Comparison of ENCODE assay signal across 15 mouse cellular contexts in genomic region chr2:6097113-6097716, GRCm38 (mm10). TPM values are rescaled to one million over a fixed set of nuclear protein-coding genes. Genes with fewer than 3 reads are reported as not detected.
A peak's percentile ranks its signal among the peaks of the same experiment; 100 is the strongest.
DNase-seq lines count a peak whose midpoint lies in the region; ATAC-seq and TF ChIP-seq lines count a peak whose summit lies in the region.
"Had no signal": no experiment of that assay in that cellular context is flagged by ENCODE, and none has a peak within 500 bp of the region (broad histone marks: within the 10 kb centered on the region; RNA-seq: fewer than 3 reads in every experiment).

No protein-coding gene starts in this region.

- peaks cover 16% of the 10 kb centered on the region; the same call in 1 of the 2 replicates for H3K4me1 ChIP-seq in lung, embryonic 14.5 days (ENCODE audit: insufficient read depth)
- peaks cover 4% of the 10 kb centered on the region for H3K4me1 ChIP-seq in lung, adult 2 months (ENCODE audit: control insufficient read depth, insufficient read depth, low read length)
- peaks cover 23% of the 10 kb centered on the region for H3K4me1 ChIP-seq in embryonic facial prominence, embryonic 13.5 days
- peaks cover 27% of the 10 kb centered on the region for H3K4me1 ChIP-seq in limb, embryonic 15.5 days

- H3K36me3 ChIP-seq in lung, embryonic 14.5 days (ENCODE audit: insufficient read depth), result no peaks in the 10 kb centered on the region
- H3K36me3 ChIP-seq in embryonic facial prominence, embryonic 13.5 days, result no peaks in the 10 kb centered on the region
- no peaks in the 10 kb centered on the region for H3K36me3 ChIP-seq in limb, embryonic 15.5 days
- H3K36me3 ChIP-seq: midbrain, embryonic 15.5 days; neural tube, embryonic 12.5 days had no signal

- no peak for ATAC-seq in lung, embryonic 14.5 days (ENCODE audit: insufficient read depth)
- no peak for ATAC-seq in embryonic facial prominence, embryonic 13.5 days (ENCODE audit: insufficient number of reproducible peaks, insufficient read depth, low FRiP score, low TSS enrichment, low read depth)
- no peak for ATAC-seq in limb, embryonic 15.5 days (ENCODE audit: insufficient number of reproducible peaks, low FRiP score, low TSS enrichment, low read depth)
- ATAC-seq: inflammation-experienced regulatory T-cells, adult 6 months; midbrain, embryonic 15.5 days had no signal

- WGBS in lung, embryonic 14.5 days, result 46% methylated on average over 7 of the region's 7 CpGs
- 67% methylated on average over 7 of the region's 7 CpGs for WGBS in lung, adult 2 months
- WGBS in embryonic facial prominence, embryonic 13.5 days, result 56% methylated on average over 7 of the region's 7 CpGs
- WGBS in limb, embryonic 15.5 days, result 64% methylated on average over 7 of the region's 7 CpGs

- TF ChIP-seq CTCF in lung, embryonic 14.5 days (IDR thresholded peaks at IDR 0.05; ENCODE audit: low read depth), result no peak
- no peak for TF ChIP-seq CTCF in lung, adult 2 months (IDR thresholded peaks at IDR 0.05; ENCODE audit: insufficient read depth, low read length)

- TF ChIP-seq POLR2A in lung, adult 2 months (IDR thresholded peaks at IDR 0.05; ENCODE audit: borderline replicate concordance, extremely low read depth, low read depth, low read length), result no peak

- peaks cover 14% of the 10 kb centered on the region; the same call in 1 of the 2 replicates for H3K27me3 ChIP-seq in lung, embryonic 14.5 days (ENCODE audit: insufficient read depth, low read length)
- H3K27me3 ChIP-seq in embryonic facial prominence, embryonic 13.5 days, result peaks cover 19% of the 10 kb centered on the region
- peaks cover 23% of the 10 kb centered on the region for H3K27me3 ChIP-seq in limb, embryonic 15.5 days

- H3K4me3 ChIP-seq in lung, embryonic 14.5 days (ENCODE audit: low read depth, low read length), result no peak overlapping the region
- no peak overlapping the region for H3K4me3 ChIP-seq in lung, adult 2 months (replicated peaks; ENCODE audit: extremely low read depth, low read depth, low read length)
- no peak overlapping the region for H3K4me3 ChIP-seq in embryonic facial prominence, embryonic 13.5 days
- H3K4me3 ChIP-seq in limb, embryonic 15.5 days, result no peak overlapping the region
- H3K4me3 ChIP-seq: midbrain, embryonic 15.5 days; neural tube, embryonic 12.5 days had no signal

- no peak overlapping the region for H3K27ac ChIP-seq in lung, embryonic 14.5 days (ENCODE audit: low read depth)
- H3K27ac ChIP-seq in embryonic facial prominence, embryonic 13.5 days, result peak overlapping the region; percentile 69
- H3K27ac ChIP-seq in limb, embryonic 15.5 days, result peak overlapping the region; percentile 54; the same call in 1 of the 2 replicates
- H3K27ac ChIP-seq: macrophage; midbrain, embryonic 15.5 days; neural tube, embryonic 12.5 days had no signal

- no peak overlapping the region for H3K4me2 ChIP-seq in lung, embryonic 14.5 days
- H3K4me2 ChIP-seq in embryonic facial prominence, embryonic 13.5 days, result no peak overlapping the region
- no peak overlapping the region for H3K4me2 ChIP-seq in limb, embryonic 15.5 days
- H3K4me2 ChIP-seq: midbrain, embryonic 15.5 days; neural tube, embryonic 12.5 days had no signal

- no peaks in the 10 kb centered on the region for H3K9me3 ChIP-seq in lung, embryonic 14.5 days (ENCODE audit: low read depth, low read length)
- H3K9me3 ChIP-seq in embryonic facial prominence, embryonic 13.5 days, result no peaks in the 10 kb centered on the region
- H3K9me3 ChIP-seq in limb, embryonic 15.5 days, result no peaks in the 10 kb centered on the region
- H3K9me3 ChIP-seq: midbrain, embryonic 15.5 days; neural tube, embryonic 12.5 days had no signal

- DNase-seq in lung, embryonic 14.5 days, result peak; percentile 40
- no peak for DNase-seq in lung, adult 2 months
- no peak for DNase-seq in gastrocnemius, adult 8-10 months (ENCODE audit: low spot score in 2 of 2)
- no peak for DNase-seq in urinary bladder, adult 2 months (ENCODE audit: low spot score)
- DNase-seq in right cerebral cortex, postnatal 4 days, result no peak
- DNase-seq: adrenal gland, postnatal 36 days; kidney, postnatal 36 days; thymus, postnatal 25 days had no signal

- no peak overlapping the region for H3K9ac ChIP-seq in lung, embryonic 14.5 days
- no peak overlapping the region for H3K9ac ChIP-seq in embryonic facial prominence, embryonic 13.5 days
- no peak overlapping the region for H3K9ac ChIP-seq in limb, embryonic 15.5 days
- H3K9ac ChIP-seq: midbrain, embryonic 15.5 days; neural tube, embryonic 12.5 days had no signal

RNA-seq across cellular contexts. Expression of gene Proser2, which starts 32.8 kb away (rescaled TPM):
- polyA plus RNA-seq in lung, embryonic 14.5 days (2014; fragmentation: Nextera tagmentation; extraction: Ambion mirVana), result 4.9 and 5.9 TPM in 2 replicates
- polyA plus RNA-seq in lung, adult 2 months (2012; rRNA removed), result 7.2 and 10.2 TPM in 2 replicates
- polyA plus RNA-seq in embryonic facial prominence, embryonic 13.5 days (2015; fragmentation: Nextera tagmentation; extraction: Ambion mirVana), result 9.4 and 10.1 TPM in 2 replicates
- 17.5 and 18.5 TPM in 2 replicates for polyA plus RNA-seq in limb, embryonic 15.5 days (2015; fragmentation: Nextera tagmentation; extraction: Ambion mirVana)
- under 1 TPM; 0.70 to 0.97 (median 0.90) TPM for total RNA-seq in gastrocnemius, adult 8-10 months (2022)
- 25.7 and 26.4 TPM in 2 replicates for polyA plus RNA-seq in urinary bladder, adult 2 months (2012; rRNA removed)
- total RNA-seq: granulocyte monocyte progenitor cell, adult 5-6 weeks had no signal
- polyA plus RNA-seq: macrophage had no signal
